Mouse (Mus musculus) embryo, embryonic 11.5 days (tissue): ENCODE results near the gene Phb2.
A peak's percentile ranks its signal among the peaks of the same experiment; 100 is the strongest.
"Not testable (repeated sequence)": the region's sequence is repeated elsewhere in the genome, so short reads cannot be mapped to it uniquely, and the experiment has no call there.

ENCODE experiments used
- DNase-seq: peaks from one replicate; pipeline ENCODE4 v3.0.0-alpha.2; 2012; ENCODE audit warnings: low read depth, low spot score

The Phb2 gene

GRCm38 (mm10) chr6:124711824-124712782 is at the start of gene Phb2, which contains the start of gene Emg1:
Gene Phb2 (plus strand): TSS chr6:124712336.
Gene Emg1 (minus strand): TSS chr6:124712178.
- DNase-seq, result peak; percentile 96

- peak; percentile 97 for DNase-seq
Observed at GRCm38 (mm10) chr6:124662477-124663423, 49.4 kb upstream of the Phb2 start, which contains the start of gene Lpcat3. Gene Lpcat3 (plus strand): TSS chr6:124663027.

- no peak for DNase-seq
Observed at GRCm38 (mm10) chr6:124663424-124663795, 48.7 kb upstream of the Phb2 start.

GRCm38 (mm10) chr6:124664256-124664655 is 47.9 kb upstream of the Phb2 start:
- no peak for DNase-seq

GRCm38 (mm10) chr6:124665011-124665410 is 47.1 kb upstream of the Phb2 start:
- no peak for DNase-seq

GRCm38 (mm10) chr6:124669234-124669859 is 42.8 kb upstream of the Phb2 start:
- no peak for DNase-seq

GRCm38 (mm10) chr6:124670281-124670900 is 41.7 kb upstream of the Phb2 start:
- no peak for DNase-seq

- DNase-seq, result no peak
Observed at GRCm38 (mm10) chr6:124672100-124672499, 40.0 kb upstream of the Phb2 start.

GRCm38 (mm10) chr6:124673619-124674018 is 38.5 kb upstream of the Phb2 start:
- DNase-seq, result no peak

GRCm38 (mm10) chr6:124674591-124674990 is 37.5 kb upstream of the Phb2 start:
- DNase-seq, result no peak

- no peak for DNase-seq
Observed at GRCm38 (mm10) chr6:124676171-124676570, 36.0 kb upstream of the Phb2 start.

GRCm38 (mm10) chr6:124678769-124679168 is 33.4 kb upstream of the Phb2 start:
- DNase-seq, result no peak

- DNase-seq, result no peak
Observed at GRCm38 (mm10) chr6:124679486-124679885, 32.6 kb upstream of the Phb2 start.

- not testable (repeated sequence) for DNase-seq
Observed at GRCm38 (mm10) chr6:124682291-124682690, 29.8 kb upstream of the Phb2 start.

- DNase-seq, result no peak
Observed at GRCm38 (mm10) chr6:124683591-124684417, 28.3 kb upstream of the Phb2 start.

- DNase-seq, result no peak
Observed at GRCm38 (mm10) chr6:124685606-124686386, 26.3 kb upstream of the Phb2 start.

GRCm38 (mm10) chr6:124686644-124687043 is 25.5 kb upstream of the Phb2 start:
- not testable (repeated sequence) for DNase-seq

GRCm38 (mm10) chr6:124688151-124688758 is 23.9 kb upstream of the Phb2 start:
- no peak for DNase-seq

- no peak for DNase-seq
Observed at GRCm38 (mm10) chr6:124689011-124689410, 23.1 kb upstream of the Phb2 start.
